Mouse (Mus musculus): ENCODE results near the gene Fam13c.

- TF ChIP-seq CTCF (IDR thresholded peaks at IDR 0.05; ENCODE audit: low read depth, low read length) (no peak), GATA1 (IDR thresholded peaks at IDR 0.05; ENCODE audit: borderline replicate concordance, low read length) (no peak)
Measured at GRCm38 (mm10) chr10:70506499-70507168, 66.4 kb downstream of the Fam13c start.

All from G1E (cell line).